Mouse (Mus musculus) kidney, postnatal 0 days (tissue): Measurements from ENCODE around the gene Apoh. TPM values are rescaled to one million over a fixed set of nuclear protein-coding genes. Genes with fewer than 3 reads are reported as not detected.

Experiments used
- ATAC-seq: fragments of 200-750 bp; cut with Nextera tagmentation; replicated peaks from 2 replicates; pipeline ENCODE4 v1.8.0; 2017; ENCODE audit warnings: low read depth, moderate number of reproducible peaks, moderate TSS enrichment, moderate library complexity; ENCODE audit not compliant: low FRiP score
- DNase-seq: peaks from one replicate; pipeline ENCODE4 v3.0.0-alpha.2; 2016; ENCODE audit warnings: low spot score
- H3K27ac ChIP-seq: fragments of 300-500 bp; sonication (generic); 2 replicates; pipeline ENCODE4 v1.5.1; 2014; ENCODE audit warnings: mild to moderate bottlenecking
- H3K27me3 ChIP-seq: fragments of 300-500 bp; sonication (generic); 2 replicates; pipeline ENCODE4 v1.6.1; 2014; ENCODE audit warnings: low read length, mixed read lengths; ENCODE audit not compliant: insufficient read depth
- H3K36me3 ChIP-seq: fragments of 300-500 bp; sonication (generic); 2 replicates; pipeline ENCODE4 v1.6.1; 2014; ENCODE audit warnings: low read length, mixed read lengths; ENCODE audit not compliant: insufficient read depth
- H3K4me1 ChIP-seq: fragments of 300-500 bp; sonication (generic); replicated peaks from 2 replicates; pipeline ENCODE4 v1.6.1; 2014; ENCODE audit warnings: antibody characterized with exemption, low read length, mixed read lengths; ENCODE audit not compliant: insufficient read depth
- H3K4me2 ChIP-seq: fragments of 300-500 bp; sonication (generic); 2 replicates; pipeline ENCODE4 v1.6.1; 2014; ENCODE audit warnings: mild to moderate bottlenecking, low read length, moderate library complexity, mixed read lengths
- H3K4me3 ChIP-seq: fragments of 300-500 bp; sonication (generic); replicated peaks from 2 replicates; pipeline ENCODE4 v1.5.1; 2014; ENCODE audit warnings: low read depth, low read length
- H3K9ac ChIP-seq: fragments of 300-500 bp; sonication (generic); 2 replicates; pipeline ENCODE4 v1.6.1; 2014; ENCODE audit warnings: low read depth, low read length
- H3K9me3 ChIP-seq: fragments of 300-500 bp; sonication (generic); replicated peaks from 2 replicates; pipeline ENCODE4 v1.6.1; 2016; ENCODE audit warnings: low read length, inconsistent platforms, mixed read lengths
- CTCF ChIP-seq: IDR thresholded peaks from 2 replicates; pipeline ENCODE4 v1.5.1; 2016; ENCODE audit warnings: antibody characterized with exemption, low read depth, mild to moderate bottlenecking, moderate library complexity
- WGBS: fragments of 180-500 bp; shearing (Covaris S2); extraction: QIAGEN DNeasy Blood & Tissue Kit; methylation state at CpG from one replicate; pipeline ENCODE4 v1.1.7; 2014; 5-methylcytosine and 5-hydroxymethylcytosine counted together
- polyA plus RNA-seq: library from polyadenylated mRNA; unstranded; fragments of >200 nt; fragmentation: Nextera tagmentation; extraction: Ambion mirVana; gene quantifications from 2 replicates; pipeline ENCODE4 v1.2.1, GENCODE M21; 2015

The Apoh gene
- polyA plus RNA-seq, 1 experiment from 2014 or later = 0.46 TPM

GRCm38 (mm10) chr11:108322156-108322555, 21.0 kb upstream of the Apoh start:
- Histone ChIP-seq H3K4me1 (no peaks in the 10 kb centered on the region), H3K27ac (no peak overlapping the region), H3K27me3 (no peaks in the 10 kb centered on the region), H3K9ac (no peak overlapping the region), H3K4me2 (no peak overlapping the region), H3K4me3 (no peak overlapping the region), H3K36me3 (no peaks in the 10 kb centered on the region), H3K9me3 (no peaks in the 10 kb centered on the region)
- TF ChIP-seq CTCF = no peak
- ATAC-seq (no peak), DNase-seq (no peak)
- 83% methylated on average over 2 of the region's 2 CpGs for WGBS

GRCm38 (mm10) chr11:108325943-108326342, 17.2 kb upstream of the Apoh start:
- Histone ChIP-seq H3K27ac (no peak overlapping the region), H3K36me3 (no peaks in the 10 kb centered on the region), H3K4me1 (no peaks in the 10 kb centered on the region), H3K27me3 (no peaks in the 10 kb centered on the region), H3K4me3 (no peak overlapping the region), H3K9ac (no peak overlapping the region), H3K4me2 (no peak overlapping the region), H3K9me3 (no peaks in the 10 kb centered on the region)
- ATAC-seq (no peak), DNase-seq (no peak)
- 70% methylated on average over 8 of the region's 8 CpGs for WGBS
- TF ChIP-seq CTCF = no peak

GRCm38 (mm10) chr11:108330818-108331217, 12.3 kb upstream of the Apoh start:
- H3K27ac ChIP-seq = no peak overlapping the region
- 0 out of 2 replicates have a peak, but pooled peaks cover 5% of the 10 kb centered on the region for H3K4me1 ChIP-seq
- no peak overlapping the region for H3K4me3 ChIP-seq
- no peaks in the 10 kb centered on the region for H3K36me3 ChIP-seq
- H3K9me3 ChIP-seq = no peaks in the 10 kb centered on the region
- DNase-seq = no peak
- no peak overlapping the region for H3K4me2 ChIP-seq
- ATAC-seq = no peak
- H3K27me3 ChIP-seq = no peaks in the 10 kb centered on the region
- no peak for TF ChIP-seq CTCF
- H3K9ac ChIP-seq = no peak overlapping the region
- WGBS = 81% methylated on average over 11 of the region's 11 CpGs

- TF ChIP-seq CTCF = no peak
- Histone ChIP-seq H3K4me3 (no peak overlapping the region), H3K9ac (no peak overlapping the region), H3K27ac (no peak overlapping the region), H3K4me1 (0 out of 2 replicates have a peak, but pooled peaks cover 9% of the 10 kb centered on the region), H3K27me3 (no peaks in the 10 kb centered on the region), H3K36me3 (no peaks in the 10 kb centered on the region), H3K4me2 (no peak overlapping the region), H3K9me3 (no peaks in the 10 kb centered on the region)
- DNase-seq (no peak), ATAC-seq (no peak)
- 31% methylated on average over 5 of the region's 5 CpGs for WGBS
Measured at GRCm38 (mm10) chr11:108333006-108333405, 10.1 kb upstream of the Apoh start.

- Histone ChIP-seq H3K4me1 (0 out of 2 replicates have a peak, but pooled peaks cover 9% of the 10 kb centered on the region), H3K27me3 (no peaks in the 10 kb centered on the region), H3K9me3 (no peaks in the 10 kb centered on the region), H3K9ac (no peak overlapping the region), H3K4me2 (peak overlapping the region; percentile 21; the same call in 1 of the 2 replicates), H3K4me3 (no peak overlapping the region), H3K36me3 (no peaks in the 10 kb centered on the region), H3K27ac (peak overlapping the region; percentile 47; the same call in 1 of the 2 replicates)
- TF ChIP-seq CTCF = no peak
- WGBS = 28% methylated on average over 8 of the region's 8 CpGs
- peak; percentile 87 for DNase-seq
- ATAC-seq = no peak
Measured at GRCm38 (mm10) chr11:108333583-108334379, 9.4 kb upstream of the Apoh start.

- no peak for ATAC-seq
- no peak for TF ChIP-seq CTCF
Measured at GRCm38 (mm10) chr11:108334658-108335057, 8.5 kb upstream of the Apoh start.

More at GRCm38 (mm10) chr11:108334658-108335057, 8.5 kb upstream of the Apoh start:
- WGBS = 43% methylated on average over 2 of the region's 3 CpGs
- Histone ChIP-seq H3K36me3 (no peaks in the 10 kb centered on the region), H3K4me2 (no peak overlapping the region), H3K4me1 (0 out of 2 replicates have a peak, but pooled peaks cover 9% of the 10 kb centered on the region), H3K4me3 (no peak overlapping the region), H3K27me3 (no peaks in the 10 kb centered on the region), H3K9me3 (no peaks in the 10 kb centered on the region), H3K27ac (no peak overlapping the region), H3K9ac (no peak overlapping the region)
- no peak for DNase-seq
